Mouse (Mus musculus) heart, postnatal 25 days (tissue): Measurements from ENCODE around the gene Pan2. TPM values are rescaled to one million over a fixed set of nuclear protein-coding genes. Genes with fewer than 3 reads are reported as not detected.
"Not testable (repeated sequence)": the region's sequence is repeated elsewhere in the genome, so short reads cannot be mapped to it uniquely, and the experiment has no call there.

Experiments used
- DNase-seq: peaks from one replicate; pipeline ENCODE4 v3.0.0; 2022; ENCODE audit warnings: low spot score
- intact Hi-C: fragments of 180-260 bp; cut with DNase I; formaldehyde crosslinking; loops from one replicate; pipeline ENCODE4 v1.15.1; 2025
- total RNA-seq, 2 experiments: library from RNA; stranded (reverse); gene quantifications; 2 replicates each; pipeline ENCODE4 v1.2.3; 2021

Pan2 gene
- total RNA-seq, 2 experiments from 2014 or later: 8.2 to 9.4 TPM

GRCm38 (mm10) chr10:128327610-128328009 lies 24.5 kb downstream of the Pan2 start:
- no peak for DNase-seq
- intact Hi-C loops: no loop called here

- intact Hi-C loops, DNase-seq: not testable (repeated sequence)
Observed at GRCm38 (mm10) chr10:128332358-128333249, 29.5 kb downstream of the Pan2 start.

- intact Hi-C loops: loop anchor here (1.0 to 5.0 kb wide), 2 partner anchors 23 to 122 kb away; partner anchors contain the start of gene Smarcc2
- peak; percentile 19 for DNase-seq
Observed at GRCm38 (mm10) chr10:128335582-128335981, 32.4 kb downstream of the Pan2 start.

GRCm38 (mm10) chr10:128336195-128336594 lies 33.1 kb downstream of the Pan2 start:
- intact Hi-C loops: loop anchor here (5.0 kb wide), 1 partner anchor 121 kb away; the partner anchor contains the start of gene Smarcc2
- no peak for DNase-seq

- DNase-seq: no peak
- intact Hi-C loops: loop anchor here (5.0 kb wide), 1 partner anchor 121 kb away; the partner anchor contains the start of gene Smarcc2
Observed at GRCm38 (mm10) chr10:128336597-128336996, 33.5 kb downstream of the Pan2 start.

GRCm38 (mm10) chr10:128337306-128338181 lies 34.4 kb downstream of the Pan2 start, which contains the start of gene Cs:
Cs (plus strand) TSS chr10:128337734.
- peak; percentile 94 for DNase-seq
- intact Hi-C loops: loop anchor here (5.0 kb wide), 1 partner anchor 120 kb away; the partner anchor contains the start of gene Smarcc2

GRCm38 (mm10) chr10:128338415-128338814 lies 35.3 kb downstream of the Pan2 start:
- no peak for DNase-seq
- intact Hi-C loops: loop anchor here (5.0 kb wide), 1 partner anchor 119 kb away; the partner anchor contains the start of gene Smarcc2

GRCm38 (mm10) chr10:128338948-128339347 lies 35.8 kb downstream of the Pan2 start:
- intact Hi-C loops: loop anchor here (5.0 kb wide), 1 partner anchor 118 kb away; the partner anchor contains the start of gene Smarcc2
- DNase-seq: no peak

GRCm38 (mm10) chr10:128340257-128340656 lies 37.1 kb downstream of the Pan2 start:
- intact Hi-C loops: no loop called here
- no peak for DNase-seq

GRCm38 (mm10) chr10:128343436-128343835 lies 40.3 kb downstream of the Pan2 start:
- no peak for DNase-seq
- intact Hi-C loops: no loop called here

- DNase-seq: peak; percentile 62
- intact Hi-C loops: no loop called here
Observed at GRCm38 (mm10) chr10:128344568-128345275, 41.6 kb downstream of the Pan2 start.

GRCm38 (mm10) chr10:128347541-128347940 lies 44.4 kb downstream of the Pan2 start:
- DNase-seq: no peak
- intact Hi-C loops: no loop called here

GRCm38 (mm10) chr10:128358796-128359195 lies 55.7 kb downstream of the Pan2 start:
- DNase-seq: no peak
- intact Hi-C loops: loop anchor here (1.0 kb wide), 1 partner anchor 23 kb away; no protein-coding TSS in a partner anchor

- intact Hi-C loops: no loop called here
- DNase-seq: no peak
Observed at GRCm38 (mm10) chr10:128359226-128359625, 56.1 kb downstream of the Pan2 start.

GRCm38 (mm10) chr10:128361836-128362235 lies 58.7 kb downstream of the Pan2 start:
- no peak for DNase-seq
- intact Hi-C loops: no loop called here

- DNase-seq: no peak
- intact Hi-C loops: no loop called here
Observed at GRCm38 (mm10) chr10:128362568-128362967, 59.4 kb downstream of the Pan2 start.

- DNase-seq: no peak
- intact Hi-C loops: no loop called here
Observed at GRCm38 (mm10) chr10:128367899-128368401, 64.8 kb downstream of the Pan2 start.

- peak; percentile 93 for DNase-seq
- intact Hi-C loops: no loop called here
Observed at GRCm38 (mm10) chr10:128368402-128369217, 65.5 kb downstream of the Pan2 start, which contains the start of gene Coq10a. Coq10a (minus strand) TSS chr10:128368997.
